Mouse (Mus musculus): ENCODE data around the gene Fam104a.

DNA sequence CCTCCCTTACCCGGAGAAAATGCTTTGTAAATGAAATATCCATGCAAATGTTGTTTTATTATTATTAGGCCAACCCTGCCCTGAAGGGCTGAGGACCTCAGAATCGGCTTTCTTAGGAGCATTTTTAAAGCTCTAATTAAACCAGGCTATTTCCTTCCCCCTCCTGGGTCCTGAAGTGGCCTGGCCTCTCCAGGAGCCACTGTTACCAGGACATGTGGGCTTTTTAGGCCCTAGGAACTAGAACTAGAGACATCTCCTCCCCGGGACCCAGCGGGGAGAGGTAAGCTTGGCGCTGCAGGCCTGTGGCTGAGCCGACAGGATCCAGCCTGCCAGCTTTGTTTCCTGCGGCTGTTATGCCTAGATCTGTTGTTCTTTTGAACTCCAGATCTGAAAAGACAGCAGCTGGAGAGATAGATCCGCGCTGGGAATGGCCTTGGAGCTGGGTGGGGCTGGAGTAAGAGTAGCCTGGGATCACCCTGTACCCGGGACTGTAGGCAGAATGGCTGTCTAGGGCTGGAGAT, 26.4 kb upstream of the Fam104a start:
- TF ChIP-seq CTCF (IDR thresholded peaks at IDR 0.05; ENCODE audit: low read depth, low read length) (no peak), POLR2A (IDR thresholded peaks at IDR 0.05; ENCODE audit: borderline replicate concordance, low read depth, low read length) (no peak)

Measured in bone marrow macrophage, adult 2 months (primary cell).